Mouse (Mus musculus) bone marrow macrophage, adult 2 months (primary cell): ENCODE measurements at regions not wholly inside any gene's neighbourhood (a gene's known extent, or its start where the extent isn't known, plus 50 kb on each side); places are given as distances from the start of the nearest gene placed in this dataset.

Experiments used
- H3K27ac ChIP-seq: 2 replicates; pipeline ENCODE4 v1.5.1; 2012; ENCODE audit warnings: low read depth, low read length; ENCODE audit not compliant: insufficient read depth
- H3K4me1 ChIP-seq: 2 replicates; pipeline ENCODE4 v1.6.1; 2012; ENCODE audit warnings: low read length; ENCODE audit not compliant: control insufficient read depth, insufficient read depth
- H3K4me3 ChIP-seq: 2 replicates; pipeline ENCODE4 v1.5.1; 2012; ENCODE audit warnings: mild to moderate bottlenecking, low read length, moderate library complexity; ENCODE audit not compliant: insufficient read depth
- CTCF ChIP-seq: IDR thresholded peaks from 2 replicates; pipeline ENCODE4 v1.5.1; 2012; ENCODE audit warnings: low read depth, mild to moderate bottlenecking, low read length, moderate library complexity
- POLR2A ChIP-seq: IDR thresholded peaks from 2 replicates; pipeline ENCODE4 v1.6.1; 2012; ENCODE audit warnings: mild to moderate bottlenecking, low read depth, low read length, borderline replicate concordance

- no peak overlapping the region for H3K4me3 ChIP-seq
- no peaks in the 10 kb centered on the region for H3K4me1 ChIP-seq
- no peak for TF ChIP-seq POLR2A
- TF ChIP-seq CTCF = no peak
- no peak overlapping the region for H3K27ac ChIP-seq
Measured at GRCm38 (mm10) chr13:84061820-84062480, 160.1 kb upstream of the Tmem161b start.

GRCm38 (mm10) chr13:84062616-84063015 is 159.5 kb upstream of the Tmem161b start:
- Histone ChIP-seq H3K4me3 (no peak overlapping the region), H3K4me1 (no peaks in the 10 kb centered on the region), H3K27ac (no peak overlapping the region)
- TF ChIP-seq POLR2A = no peak
- no peak for TF ChIP-seq CTCF

GRCm38 (mm10) chr13:84063406-84063805 is 158.7 kb upstream of the Tmem161b start:
- H3K4me3 ChIP-seq = no peak overlapping the region

GRCm38 (mm10) chr13:84064291-84064940 is 157.7 kb upstream of the Tmem161b start:
- Histone ChIP-seq H3K4me3 (no peak overlapping the region), H3K4me1 (no peaks in the 10 kb centered on the region), H3K27ac (no peak overlapping the region)
- TF ChIP-seq CTCF (no peak), POLR2A (no peak)

More at GRCm38 (mm10) chr13:84063406-84063805, 158.7 kb upstream of the Tmem161b start:
- no peak overlapping the region for H3K27ac ChIP-seq
- no peaks in the 10 kb centered on the region for H3K4me1 ChIP-seq
- TF ChIP-seq POLR2A = no peak
- no peak for TF ChIP-seq CTCF

- TF ChIP-seq CTCF (no peak), POLR2A (no peak)
- H3K4me1 ChIP-seq = no peaks in the 10 kb centered on the region
- H3K4me3 ChIP-seq = no peak overlapping the region
- H3K27ac ChIP-seq = no peak overlapping the region
Measured at GRCm38 (mm10) chr13:84065256-84065898, 156.7 kb upstream of the Tmem161b start.

GRCm38 (mm10) chr13:84066211-84066959 is 155.7 kb upstream of the Tmem161b start:
- H3K27ac ChIP-seq = no peak overlapping the region
- H3K4me1 ChIP-seq = no peaks in the 10 kb centered on the region
- no peak overlapping the region for H3K4me3 ChIP-seq
- TF ChIP-seq POLR2A (no peak), CTCF (no peak)

- H3K27ac ChIP-seq = no peak overlapping the region
- no peaks in the 10 kb centered on the region for H3K4me1 ChIP-seq
- TF ChIP-seq POLR2A = no peak
- no peak for TF ChIP-seq CTCF
- no peak overlapping the region for H3K4me3 ChIP-seq
Measured at GRCm38 (mm10) chr13:84066960-84067665, 155.0 kb upstream of the Tmem161b start.

GRCm38 (mm10) chr13:84068365-84068764 is 153.7 kb upstream of the Tmem161b start:
- Histone ChIP-seq H3K4me1 (no peaks in the 10 kb centered on the region), H3K4me3 (no peak overlapping the region), H3K27ac (no peak overlapping the region)
- no peak for TF ChIP-seq POLR2A
- TF ChIP-seq CTCF = no peak
